Mouse (Mus musculus) E14TG2a.4 (cell line): ENCODE measurements around the gene Enpp7.

Experiments used
- H3K27me3 ChIP-seq: 2 replicates; pipeline ENCODE4 v1.6.1; 2014; ENCODE audit warnings: low read length, control low read depth; ENCODE audit not compliant: insufficient read depth
- H3K36me3 ChIP-seq: 2 replicates; pipeline ENCODE4 v1.6.1; 2014; ENCODE audit warnings: low read length, control low read depth; ENCODE audit not compliant: insufficient read depth
- H3K4me1 ChIP-seq: replicated peaks from 2 replicates; pipeline ENCODE4 v1.6.1; 2014; ENCODE audit warnings: low read depth, low read length, control low read depth
- H3K4me3 ChIP-seq: replicated peaks from 2 replicates; pipeline ENCODE4 v1.5.1; 2014; ENCODE audit warnings: mild to moderate bottlenecking, low read length
- H3K9me3 ChIP-seq: 2 replicates; pipeline ENCODE4 v1.6.1; 2014; ENCODE audit warnings: low read length, control low read depth
- CTCF ChIP-seq: conservative IDR thresholded peaks from 2 replicates; pipeline ENCODE4 v1.5.1; 2014; ENCODE audit warnings: low read length
- NANOG ChIP-seq: IDR thresholded peaks from 2 replicates; pipeline ENCODE4 v1.6.1; 2014; ENCODE audit warnings: borderline replicate concordance, low read length, mixed read lengths
- POU5F1 ChIP-seq: IDR thresholded peaks from 2 replicates; pipeline ENCODE4 v1.6.1; 2014; ENCODE audit warnings: low read length, borderline replicate concordance

Gene Enpp7

GRCm38 (mm10) chr11:119022068-119022894, 34.3 kb downstream of the Enpp7 start:
- peaks cover 26% of the 10 kb centered on the region for H3K36me3 ChIP-seq
- peak overlapping the region; percentile 98 for H3K4me3 ChIP-seq
- peaks cover 35% of the 10 kb centered on the region for H3K4me1 ChIP-seq
- H3K27me3 ChIP-seq = peaks cover 57% of the 10 kb centered on the region
- TF ChIP-seq NANOG (no peak), CTCF (peak; percentile 41)
- no peaks in the 10 kb centered on the region for H3K9me3 ChIP-seq

- Histone ChIP-seq H3K4me1 (peaks cover 40% of the 10 kb centered on the region), H3K9me3 (no peaks in the 10 kb centered on the region), H3K27me3 (peaks cover 55% of the 10 kb centered on the region), H3K4me3 (peak within 1 kb of the TSS; percentile 98), H3K36me3 (peaks cover 34% of the 10 kb centered on the region)
- TF ChIP-seq CTCF (no peak), NANOG (no peak), POU5F1 (no peak)
Measured at GRCm38 (mm10) chr11:119022895-119023615, 35.1 kb downstream of the Enpp7 start, which contains the start of gene Cbx2. Gene Cbx2, plus strand, starts transcription at chr11:119022962.

GRCm38 (mm10) chr11:119023616-119023980, 35.6 kb downstream of the Enpp7 start:
- TF ChIP-seq NANOG = no peak
- TF ChIP-seq POU5F1 = no peak
- no peak for TF ChIP-seq CTCF
- Histone ChIP-seq H3K27me3 (peaks cover 50% of the 10 kb centered on the region), H3K9me3 (no peaks in the 10 kb centered on the region), H3K4me1 (peaks cover 46% of the 10 kb centered on the region), H3K4me3 (peak overlapping the region; percentile 98), H3K36me3 (peaks cover 39% of the 10 kb centered on the region)

GRCm38 (mm10) chr11:119024260-119024659, 36.3 kb downstream of the Enpp7 start:
- TF ChIP-seq NANOG (no peak), CTCF (no peak), POU5F1 (no peak)
- no peaks in the 10 kb centered on the region for H3K9me3 ChIP-seq

GRCm38 (mm10) chr11:119026203-119026602, 38.2 kb downstream of the Enpp7 start:
- H3K9me3 ChIP-seq = no peaks in the 10 kb centered on the region
- TF ChIP-seq CTCF (no peak), POU5F1 (no peak), NANOG (no peak)

More at GRCm38 (mm10) chr11:119024260-119024659, 36.3 kb downstream of the Enpp7 start:
- peak overlapping the region; percentile 98 for H3K4me3 ChIP-seq
- H3K27me3 ChIP-seq = peaks cover 48% of the 10 kb centered on the region
- H3K4me1 ChIP-seq = peaks cover 52% of the 10 kb centered on the region
- H3K36me3 ChIP-seq = peaks cover 46% of the 10 kb centered on the region

GRCm38 (mm10) chr11:119033874-119034558, 46.0 kb downstream of the Enpp7 start:
- H3K4me1 ChIP-seq = peaks cover 52% of the 10 kb centered on the region
- 0 out of 2 replicates have a peak overlapping the region, but pooled peaks have one; percentile 23 for H3K4me3 ChIP-seq
- TF ChIP-seq CTCF (peak; percentile 54), NANOG (no peak)
- peaks cover 20% of the 10 kb centered on the region for H3K36me3 ChIP-seq
- H3K9me3 ChIP-seq = peaks cover 11% of the 10 kb centered on the region
- H3K27me3 ChIP-seq = peaks cover 76% of the 10 kb centered on the region

More at GRCm38 (mm10) chr11:119026203-119026602, 38.2 kb downstream of the Enpp7 start:
- Histone ChIP-seq H3K4me3 (no peak overlapping the region), H3K27me3 (peaks cover 31% of the 10 kb centered on the region), H3K4me1 (peaks cover 52% of the 10 kb centered on the region), H3K36me3 (peaks cover 63% of the 10 kb centered on the region)

GRCm38 (mm10) chr11:119034635-119035034, 46.6 kb downstream of the Enpp7 start:
- Histone ChIP-seq H3K4me3 (0 out of 2 replicates have a peak overlapping the region, but pooled peaks have one; percentile 37), H3K4me1 (peaks cover 55% of the 10 kb centered on the region), H3K27me3 (peaks cover 82% of the 10 kb centered on the region), H3K9me3 (peaks cover 11% of the 10 kb centered on the region), H3K36me3 (peaks cover 14% of the 10 kb centered on the region)
- TF ChIP-seq POU5F1 (no peak), CTCF (no peak), NANOG (no peak)
